Mouse (Mus musculus) small intestine, adult 2 months (tissue): ENCODE data around the gene Fads2.

Experiments used
- CTCF ChIP-seq: fragments of 200-500 bp; IDR thresholded peaks from 2 replicates; pipeline ENCODE4 v1.5.1; 2012; ENCODE audit warnings: low read depth, mild to moderate bottlenecking, control low read depth, inconsistent platforms, low read length, moderate library complexity, mixed read lengths; ENCODE audit not compliant: insufficient replicate concordance, insufficient read length; ENCODE audit errors: extremely low read depth
- POLR2A ChIP-seq: fragments of 200-500 bp; IDR thresholded peaks from 2 replicates; pipeline ENCODE4 v1.6.1; 2012; ENCODE audit warnings: low read depth, mild to moderate bottlenecking, control low read depth, inconsistent platforms, low read length, moderate library complexity

DNA sequence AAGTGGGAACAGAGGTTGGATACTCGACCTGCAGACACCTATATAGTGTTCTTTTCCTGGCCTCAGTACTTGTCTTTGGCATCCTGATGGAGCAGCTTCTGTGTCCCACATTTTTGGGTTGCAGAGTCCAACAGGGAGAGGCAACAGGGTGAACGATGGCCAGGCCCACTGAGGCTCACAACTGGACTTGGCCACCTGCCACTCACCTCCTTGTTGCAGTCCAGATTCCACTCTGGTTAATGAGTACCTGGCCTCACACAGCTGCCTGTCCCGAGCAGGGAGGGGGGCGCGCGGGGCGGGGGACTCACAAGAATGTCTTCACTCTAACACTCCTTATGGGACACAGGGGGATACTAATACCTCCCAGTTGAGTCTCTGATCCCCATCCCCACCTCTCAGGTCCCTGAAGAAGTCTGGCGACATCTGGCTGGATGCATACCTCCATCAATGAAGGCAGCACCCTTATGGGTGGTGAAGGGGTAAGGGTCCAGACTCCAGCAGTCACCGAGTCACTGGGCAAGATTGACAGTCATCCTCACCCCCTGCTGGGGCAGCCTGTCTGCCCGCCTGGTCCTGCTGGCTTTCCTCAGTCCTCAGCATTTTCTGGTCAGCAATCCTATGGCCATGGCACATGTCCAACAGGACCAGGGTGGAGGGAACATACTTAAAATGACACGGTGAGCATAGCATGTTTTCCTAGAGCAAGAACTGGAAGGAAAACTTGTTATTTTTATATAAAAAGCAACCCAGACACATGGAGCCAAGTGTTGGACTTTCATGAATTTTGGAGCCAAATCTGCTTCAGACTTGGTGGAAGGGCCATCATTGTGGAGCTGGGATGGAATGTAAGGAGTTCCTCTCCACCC lies 43.8 kb downstream of the Fads2 start:
- no peak for TF ChIP-seq POLR2A
- no peak for TF ChIP-seq CTCF
